Mouse (Mus musculus) cerebral cortex, adult 2 months (tissue): Measurements from ENCODE around the gene Thbs4.

Experiments used
- WGBS: fragments of 180-500 bp; shearing (Covaris S2); methylation state at CpG from one replicate; pipeline ENCODE4 v1.1.7; 2018; 5-methylcytosine and 5-hydroxymethylcytosine counted together

Thbs4 gene

GRCm38 (mm10) chr13:92794462-92795214 lies at the start of gene Thbs4:
Gene Thbs4, minus strand, starts transcription at chr13:92794818.
- 15% methylated on average over 44 of the region's 45 CpGs for WGBS

GRCm38 (mm10) chr13:92833162-92833561 lies 38.5 kb upstream of the Thbs4 start:
- WGBS = 61% methylated on average over 4 of the region's 4 CpGs

GRCm38 (mm10) chr13:92828820-92829219 lies 34.2 kb upstream of the Thbs4 start:
- WGBS = 39% methylated on average over 10 of the region's 10 CpGs

- WGBS = 50% methylated on average over 3 of the region's 3 CpGs
Measured at GRCm38 (mm10) chr13:92817357-92817756, 22.7 kb upstream of the Thbs4 start.

GRCm38 (mm10) chr13:92816329-92816728 lies 21.7 kb upstream of the Thbs4 start:
- 75% methylated on average over 5 of the region's 5 CpGs for WGBS

- 66% methylated on average over 1 of the region's 1 CpGs for WGBS
Measured at GRCm38 (mm10) chr13:92810592-92810991, 16.0 kb upstream of the Thbs4 start.

- 94% methylated on average over 3 of the region's 3 CpGs for WGBS
Measured at GRCm38 (mm10) chr13:92807849-92808248, 13.2 kb upstream of the Thbs4 start.

- 54% methylated on average over 7 of the region's 7 CpGs for WGBS
Measured at GRCm38 (mm10) chr13:92799306-92799925, 4.8 kb upstream of the Thbs4 start.

- WGBS = 40% methylated on average over 2 of the region's 2 CpGs
Measured at GRCm38 (mm10) chr13:92798830-92799229, 4.2 kb upstream of the Thbs4 start.

GRCm38 (mm10) chr13:92793636-92794035 lies 982 bp downstream of the Thbs4 start:
- WGBS = 81% methylated on average over 8 of the region's 8 CpGs

GRCm38 (mm10) chr13:92791474-92791873 lies 3.1 kb downstream of the Thbs4 start:
- WGBS = 81% methylated on average over 7 of the region's 7 CpGs

- 49% methylated on average over 3 of the region's 3 CpGs for WGBS
Measured at GRCm38 (mm10) chr13:92784311-92784710, 10.3 kb downstream of the Thbs4 start.

- WGBS = 95% methylated on average over 4 of the region's 4 CpGs
Measured at GRCm38 (mm10) chr13:92783551-92783950, 11.1 kb downstream of the Thbs4 start.

GRCm38 (mm10) chr13:92780927-92781326 lies 13.7 kb downstream of the Thbs4 start:
- 82% methylated on average over 8 of the region's 8 CpGs for WGBS

GRCm38 (mm10) chr13:92780076-92780475 lies 14.5 kb downstream of the Thbs4 start:
- 86% methylated on average over 4 of the region's 4 CpGs for WGBS

GRCm38 (mm10) chr13:92778642-92779041 lies 16.0 kb downstream of the Thbs4 start:
- WGBS = 79% methylated on average over 7 of the region's 7 CpGs

- 79% methylated on average over 7 of the region's 7 CpGs for WGBS
Measured at GRCm38 (mm10) chr13:92775916-92776315, 18.7 kb downstream of the Thbs4 start.

- WGBS = 94% methylated on average over 9 of the region's 9 CpGs
Measured at GRCm38 (mm10) chr13:92774887-92775286, 19.7 kb downstream of the Thbs4 start.

- WGBS = 90% methylated on average over 8 of the region's 8 CpGs
Measured at GRCm38 (mm10) chr13:92772500-92772899, 22.1 kb downstream of the Thbs4 start.

- WGBS = 89% methylated on average over 5 of the region's 5 CpGs
Measured at GRCm38 (mm10) chr13:92771566-92771965, 23.1 kb downstream of the Thbs4 start.

GRCm38 (mm10) chr13:92765454-92766242 lies 29.0 kb downstream of the Thbs4 start:
- WGBS = 75% methylated on average over 6 of the region's 6 CpGs

GRCm38 (mm10) chr13:92762322-92762721 lies 32.3 kb downstream of the Thbs4 start:
- WGBS = 74% methylated on average over 1 of the region's 1 CpGs
